Mouse (Mus musculus) cortical plate, adult 2 months (tissue): ENCODE measurements around the gene Impg1. TPM values are rescaled to one million over a fixed set of nuclear protein-coding genes. Genes with fewer than 3 reads are reported as not detected.

ENCODE experiments used
- H3K27ac ChIP-seq: fragments of 200-500 bp; 2 replicates; pipeline ENCODE4 v1.5.1; 2012; ENCODE audit warnings: low read length, control low read depth, inconsistent platforms; ENCODE audit not compliant: insufficient read depth
- H3K4me1 ChIP-seq: fragments of 200-500 bp; 2 replicates; pipeline ENCODE4 v1.6.1; 2011; ENCODE audit warnings: low read length; ENCODE audit not compliant: control insufficient read depth, insufficient read depth
- H3K4me3 ChIP-seq: fragments of 200-500 bp; 2 replicates; pipeline ENCODE4 v1.5.1; 2011; ENCODE audit warnings: mild to moderate bottlenecking, low read length, control low read depth; ENCODE audit not compliant: insufficient read depth
- CTCF ChIP-seq: fragments of 200-500 bp; IDR thresholded peaks from 2 replicates; pipeline ENCODE4 v1.5.1; 2011; ENCODE audit warnings: mild to moderate bottlenecking, control low read depth, low read length; ENCODE audit not compliant: insufficient read depth; ENCODE audit errors: extremely low read depth
- POLR2A ChIP-seq: fragments of 200-500 bp; IDR thresholded peaks from 2 replicates; pipeline ENCODE4 v1.6.1; 2011; ENCODE audit warnings: mild to moderate bottlenecking, low read length, control low read depth; ENCODE audit not compliant: insufficient read depth; ENCODE audit errors: extremely low read depth
- polyA plus RNA-seq: library from polyadenylated mRNA; depleted of rRNA; stranded (reverse); fragments of >200 nt; gene quantifications from 2 replicates; pipeline ENCODE4 v1.2.3, GENCODE M21; 2012

The Impg1 gene
- polyA plus RNA-seq, 1 experiment = 0.46 TPM

DNA sequence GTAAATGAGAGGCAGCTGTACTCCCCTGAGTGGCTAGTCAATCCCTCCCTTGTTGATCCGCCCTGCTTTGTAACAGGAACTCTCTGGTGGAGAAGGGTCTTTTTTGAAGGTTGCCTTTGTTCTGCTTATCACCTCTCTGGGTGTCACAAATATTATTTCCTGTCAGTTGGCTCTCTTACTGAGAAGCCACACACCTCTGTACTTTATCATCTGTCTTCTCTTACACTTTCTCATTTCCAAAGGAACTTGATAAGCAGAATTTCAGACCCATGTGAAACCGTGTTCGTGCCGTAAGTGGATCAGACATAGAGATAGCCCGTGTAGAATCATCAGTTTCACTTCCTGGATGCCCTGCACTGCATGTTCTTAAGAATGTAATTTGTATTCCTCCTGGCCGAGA is 147.3 kb downstream of the Impg1 start:
- Histone ChIP-seq H3K27ac (no peak overlapping the region), H3K4me3 (no peak overlapping the region), H3K4me1 (no peaks in the 10 kb centered on the region)
- TF ChIP-seq CTCF (no peak), POLR2A (no peak)

DNA sequence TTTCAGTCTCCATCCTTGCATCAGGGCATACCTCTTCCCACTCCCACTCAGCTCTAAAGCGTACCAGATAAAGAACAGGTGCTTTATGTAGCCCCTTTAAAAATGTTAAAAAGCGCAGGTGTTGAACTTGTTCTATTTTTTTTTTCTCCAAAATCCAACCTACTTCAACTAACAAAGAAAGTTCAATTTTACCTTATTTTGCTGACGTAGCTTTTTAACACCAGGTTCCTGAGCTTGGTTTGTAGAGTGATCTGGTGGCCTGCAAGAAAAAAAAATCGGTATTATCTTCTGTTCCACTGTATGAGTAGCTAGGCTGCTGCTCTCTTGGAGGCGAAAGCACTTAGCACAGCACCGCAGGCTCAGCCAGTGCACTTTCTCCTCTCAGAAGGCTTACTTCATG is 149.4 kb downstream of the Impg1 start:
- H3K27ac ChIP-seq = no peak overlapping the region
- no peak overlapping the region for H3K4me3 ChIP-seq
- no peaks in the 10 kb centered on the region for H3K4me1 ChIP-seq
- TF ChIP-seq CTCF (no peak), POLR2A (no peak)

DNA sequence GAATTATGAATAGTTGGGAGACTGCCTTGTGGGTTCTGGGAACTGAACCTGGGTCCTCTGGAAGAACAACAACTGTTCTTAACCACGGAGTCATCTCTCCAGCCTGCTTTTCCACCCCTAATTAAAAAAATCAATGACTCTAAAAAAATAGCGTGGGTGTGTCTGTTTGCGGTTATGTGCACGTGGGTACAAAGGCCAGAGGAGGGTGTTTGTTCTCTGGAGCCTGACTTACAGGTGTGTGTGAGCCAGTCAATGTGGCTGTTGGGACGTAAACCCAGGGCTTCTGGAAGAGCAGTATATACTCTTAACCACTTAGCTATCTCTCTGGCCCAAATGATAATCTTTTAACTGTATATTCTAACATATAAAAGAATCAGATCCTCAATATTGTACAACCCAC is 151.7 kb downstream of the Impg1 start:
- no peak overlapping the region for H3K27ac ChIP-seq
- H3K4me1 ChIP-seq = no peaks in the 10 kb centered on the region
- no peak overlapping the region for H3K4me3 ChIP-seq
- TF ChIP-seq POLR2A (no peak), CTCF (no peak)

DNA sequence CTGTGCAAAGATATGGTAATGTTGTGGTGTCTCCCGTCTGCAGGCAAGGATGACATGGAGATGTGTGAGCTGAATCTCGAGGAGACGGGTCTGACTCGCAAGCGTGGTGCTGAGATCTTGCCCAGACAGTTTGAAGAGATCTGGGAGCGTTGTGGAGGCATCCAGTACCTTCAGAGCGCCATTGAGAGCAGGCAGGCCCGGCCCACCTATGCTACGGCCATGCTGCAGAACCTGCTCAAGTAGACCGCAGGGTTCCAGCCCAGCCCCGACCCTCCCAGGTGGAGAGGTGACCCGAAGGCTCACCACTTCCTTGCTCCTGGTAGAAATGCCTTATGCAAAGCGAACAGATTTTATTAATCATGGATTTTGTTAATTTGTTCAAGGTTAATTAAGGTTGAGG is 157.7 kb downstream of the Impg1 start:
- TF ChIP-seq CTCF (no peak), POLR2A (no peak)
- Histone ChIP-seq H3K4me3 (no peak overlapping the region), H3K27ac (no peak overlapping the region), H3K4me1 (no peaks in the 10 kb centered on the region)

DNA sequence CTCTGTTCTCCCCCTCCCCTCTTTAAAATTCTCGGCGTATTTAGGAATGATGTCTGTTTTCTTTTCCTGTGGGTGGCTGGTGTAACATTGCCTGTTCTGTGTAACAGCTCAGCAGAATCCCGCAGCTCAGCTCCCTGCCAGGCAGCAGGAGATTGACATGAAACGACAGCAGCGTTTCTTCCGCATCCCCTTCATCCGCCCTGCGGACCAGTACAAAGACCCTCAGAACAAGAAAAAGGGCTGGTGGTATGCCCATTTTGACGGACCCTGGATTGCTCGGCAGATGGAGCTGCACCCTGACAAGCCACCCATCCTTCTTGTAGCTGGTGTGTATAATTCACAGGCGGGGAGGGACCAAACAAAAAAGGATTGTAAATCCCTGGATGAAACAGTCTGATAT is 158.4 kb downstream of the Impg1 start:
- TF ChIP-seq POLR2A (no peak), CTCF (no peak)
- Histone ChIP-seq H3K4me3 (peak overlapping the region; percentile 8; the same call in 1 of the 2 replicates), H3K4me1 (no peaks in the 10 kb centered on the region), H3K27ac (no peak overlapping the region)

DNA sequence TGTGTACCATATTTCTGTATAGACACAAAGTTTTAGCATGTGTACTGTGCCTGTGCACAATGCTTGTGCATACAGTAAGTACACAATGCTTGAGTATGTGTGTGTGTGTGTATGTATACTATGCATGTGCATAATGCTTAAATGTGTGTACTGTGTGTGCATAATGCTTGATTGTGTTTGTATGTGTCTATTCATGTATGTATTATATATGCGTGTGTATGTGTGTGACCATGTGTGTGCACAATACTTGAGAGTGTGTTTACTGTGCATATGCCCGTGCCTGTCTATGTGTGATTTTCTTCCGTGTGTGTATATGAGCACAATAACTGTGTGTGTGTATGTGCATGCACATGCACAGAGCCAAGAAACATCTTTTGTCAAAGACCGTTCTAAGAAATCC is 158.9 kb downstream of the Impg1 start:
- no peaks in the 10 kb centered on the region for H3K4me1 ChIP-seq
- H3K27ac ChIP-seq = no peak overlapping the region
- H3K4me3 ChIP-seq = no peak overlapping the region; the same call in 1 of the 2 replicates
- TF ChIP-seq CTCF (no peak), POLR2A (no peak)

DNA sequence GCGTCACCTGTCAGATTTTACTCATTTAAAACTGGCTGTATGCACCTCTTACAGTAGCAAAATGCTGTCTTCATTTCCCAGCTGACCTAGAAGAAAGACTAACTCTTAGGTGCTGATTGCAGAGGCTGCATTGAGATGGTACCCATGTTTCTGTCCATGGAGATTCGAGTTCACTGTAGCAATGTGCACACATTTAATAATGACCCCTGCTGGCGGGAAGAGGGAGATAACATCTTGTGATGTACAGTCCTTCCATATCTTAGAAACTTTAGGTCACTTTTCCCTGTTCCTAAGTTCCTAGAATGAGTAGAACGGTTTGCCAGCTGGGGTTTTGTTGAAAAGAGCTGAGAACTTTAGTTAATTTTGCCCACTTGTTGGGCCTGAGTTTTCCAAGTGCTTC is 161.8 kb downstream of the Impg1 start:
- H3K4me3 ChIP-seq = no peak overlapping the region
- no peak for TF ChIP-seq POLR2A
- no peak for TF ChIP-seq CTCF
- no peak overlapping the region for H3K27ac ChIP-seq
- H3K4me1 ChIP-seq = no peaks in the 10 kb centered on the region

DNA sequence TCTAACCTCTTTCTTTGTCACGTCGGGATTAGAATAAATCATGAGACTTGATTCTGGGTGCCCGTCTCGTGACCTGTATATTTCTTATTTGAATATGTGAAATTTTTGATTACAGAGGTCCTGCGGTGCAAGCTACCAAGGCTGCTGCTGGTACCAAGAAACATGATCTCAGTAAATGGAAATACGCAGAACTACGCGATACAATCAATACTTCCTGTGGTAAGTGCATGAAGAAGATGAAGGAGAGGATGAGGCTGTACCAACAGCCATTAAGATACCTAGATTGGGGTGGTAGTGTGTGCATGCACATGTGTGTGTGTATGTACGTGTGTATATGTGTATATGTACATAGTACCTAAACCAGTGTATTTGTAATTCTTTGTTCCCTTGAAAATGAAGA is 166.2 kb downstream of the Impg1 start:
- no peaks in the 10 kb centered on the region for H3K4me1 ChIP-seq
- no peak for TF ChIP-seq POLR2A
- no peak for TF ChIP-seq CTCF
- H3K27ac ChIP-seq = no peak overlapping the region
- H3K4me3 ChIP-seq = no peak overlapping the region

DNA sequence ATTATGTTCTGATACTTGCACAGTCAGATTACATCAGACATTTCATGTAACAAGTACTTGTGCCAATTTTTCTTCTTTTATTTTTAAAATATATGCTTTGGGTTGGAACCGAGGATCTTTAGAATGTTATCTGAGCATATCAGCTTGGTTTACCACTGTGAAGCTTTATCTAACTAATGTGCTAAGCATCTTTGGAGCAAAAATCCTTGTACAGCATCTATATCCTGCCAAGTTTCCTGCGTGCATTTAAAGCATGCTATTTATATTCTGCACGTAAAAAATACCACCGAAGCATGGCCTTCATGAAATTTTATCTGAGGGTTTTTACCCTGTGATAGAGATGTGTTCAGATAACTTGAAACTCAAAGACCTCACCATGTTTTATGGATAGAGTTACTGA is 169.2 kb downstream of the Impg1 start:
- H3K27ac ChIP-seq = no peak overlapping the region
- H3K4me3 ChIP-seq = no peak overlapping the region
- no peaks in the 10 kb centered on the region for H3K4me1 ChIP-seq
- TF ChIP-seq CTCF = no peak
- TF ChIP-seq POLR2A = no peak

DNA sequence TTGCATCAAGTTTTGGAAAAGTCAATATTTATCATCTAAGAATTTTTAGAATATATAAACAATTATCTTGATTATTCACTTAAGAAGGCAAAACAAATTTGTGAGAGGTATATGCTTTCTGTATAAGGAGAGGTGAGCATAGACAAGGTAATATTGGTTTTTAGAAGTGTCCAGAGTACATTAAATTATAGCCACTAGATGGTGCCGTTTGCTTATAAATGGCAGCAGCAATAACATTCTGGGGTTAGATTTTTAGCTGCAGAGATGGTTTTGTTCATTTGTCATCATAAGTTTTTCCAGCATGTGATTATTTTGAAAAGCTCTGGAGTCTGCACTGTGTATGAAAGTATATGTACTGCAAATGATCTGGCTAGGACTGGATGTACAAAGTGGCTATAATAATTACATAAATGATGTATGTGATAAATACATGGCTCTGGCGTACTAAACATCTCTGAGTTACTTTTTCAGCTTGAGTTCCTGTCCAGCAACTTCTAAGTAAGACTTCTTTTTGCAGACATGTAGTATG is 172.2 kb downstream of the Impg1 start:
- Histone ChIP-seq H3K27ac (no peak overlapping the region), H3K4me3 (no peak overlapping the region), H3K4me1 (no peaks in the 10 kb centered on the region)
- TF ChIP-seq CTCF = no peak
- TF ChIP-seq POLR2A = no peak

DNA sequence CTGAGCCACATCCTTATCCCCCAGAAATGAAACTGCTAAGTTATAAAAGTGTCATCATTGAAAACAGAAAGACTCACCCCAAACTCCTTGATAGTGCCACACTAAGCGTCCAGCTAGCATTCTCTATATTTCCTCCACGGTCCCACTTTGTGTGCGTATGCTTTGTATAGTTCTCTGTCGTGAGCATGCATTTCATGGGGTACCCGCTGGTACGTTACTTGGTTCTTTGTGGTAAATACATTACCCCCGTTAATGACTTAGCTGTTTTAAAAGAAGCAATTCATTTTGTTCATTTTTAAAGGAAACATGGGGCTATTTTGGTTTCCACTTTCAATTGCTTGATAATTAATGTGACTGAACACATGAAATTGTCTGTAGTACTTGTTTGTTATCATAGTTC is 178.4 kb downstream of the Impg1 start:
- no peaks in the 10 kb centered on the region for H3K4me1 ChIP-seq
- H3K4me3 ChIP-seq = no peak overlapping the region
- no peak for TF ChIP-seq CTCF
- TF ChIP-seq POLR2A = no peak
- no peak overlapping the region for H3K27ac ChIP-seq
